Mouse (Mus musculus) myocyte (in vitro differentiated cells): ENCODE measurements around the gene Trpm5. TPM values are rescaled to one million over a fixed set of nuclear protein-coding genes. Genes with fewer than 3 reads are reported as not detected.

ENCODE experiments used
- H3K27me3 ChIP-seq: one replicate; pipeline ENCODE4 v1.6.1; 2011; ENCODE audit not compliant: control insufficient read depth, insufficient read depth, insufficient read length
- H3K36me3 ChIP-seq: one replicate; pipeline ENCODE4 v1.6.1; 2011; ENCODE audit not compliant: control insufficient read depth, insufficient read depth
- H3K4me2 ChIP-seq: one replicate; pipeline ENCODE4 v1.6.1; 2011; ENCODE audit warnings: low read depth, control low read depth
- H3K4me3 ChIP-seq: one replicate; pipeline ENCODE4 v1.5.1; 2011; ENCODE audit warnings: mild to moderate bottlenecking, control low read depth, moderate library complexity
- H3K79me2 ChIP-seq: one replicate; pipeline ENCODE4 v1.6.1; 2011; ENCODE audit not compliant: control insufficient read depth, insufficient read depth
- H3ac ChIP-seq: one replicate; pipeline ENCODE4 v1.6.1; 2011; ENCODE audit not compliant: control insufficient read depth, insufficient read length
- CEBPB ChIP-seq: IDR thresholded peaks from 2 replicates; pipeline ENCODE4 v1.6.1; 2011; ENCODE audit warnings: mild to moderate bottlenecking, moderate library complexity; ENCODE audit not compliant: poor library complexity, insufficient read depth, severe bottlenecking
- E2F4 ChIP-seq: IDR thresholded peaks from one replicate; pipeline ENCODE4 v1.6.1; 2011; ENCODE audit warnings: mild to moderate bottlenecking, control low read depth, moderate library complexity; ENCODE audit not compliant: insufficient read depth
- MAX ChIP-seq: IDR thresholded peaks from one replicate; pipeline ENCODE4 v1.6.1; 2011; ENCODE audit warnings: low read depth, mild to moderate bottlenecking, control low read depth
- MYOD1 ChIP-seq, 3 experiments: IDR thresholded peaks; one replicate each; pipeline ENCODE4 v1.6.1; 2011; ENCODE audit warnings: control low read depth in 2 of 3, low read depth in 2 of 3, mild to moderate bottlenecking in 2 of 3, moderate library complexity in 1 of 3; ENCODE audit not compliant: insufficient read length in 2 of 3, control insufficient read depth in 1 of 3
- MYOG ChIP-seq, 3 experiments: IDR thresholded peaks; one replicate each; pipeline ENCODE4 v1.6.1; 2011; ENCODE audit warnings: control low read depth in 2 of 3, low read depth in 2 of 3, mild to moderate bottlenecking in 2 of 3; ENCODE audit not compliant: insufficient read length in 2 of 3, control insufficient read depth in 1 of 3, insufficient read depth in 1 of 3
- POLR2A ChIP-seq: IDR thresholded peaks from one replicate; pipeline ENCODE4 v1.6.1; 2011; ENCODE audit warnings: low read depth, mild to moderate bottlenecking, control low read depth, moderate library complexity; ENCODE audit not compliant: insufficient read length
- POLR2AphosphoS2 ChIP-seq: IDR thresholded peaks from one replicate; pipeline ENCODE4 v1.6.1; 2011; ENCODE audit warnings: low read depth, control low read depth; ENCODE audit not compliant: insufficient read length
- REST ChIP-seq: IDR thresholded peaks from one replicate; pipeline ENCODE4 v1.6.1; 2011; ENCODE audit warnings: mild to moderate bottlenecking, control low read depth, moderate library complexity; ENCODE audit not compliant: insufficient read depth, insufficient read length
- SRF ChIP-seq: IDR thresholded peaks from one replicate; pipeline ENCODE4 v1.6.1; 2011; ENCODE audit warnings: low read depth; ENCODE audit not compliant: control insufficient read depth, insufficient read length
- TCF12 ChIP-seq: IDR thresholded peaks from one replicate; pipeline ENCODE4 v1.6.1; 2011; ENCODE audit warnings: mild to moderate bottlenecking, control low read depth; ENCODE audit not compliant: poor library complexity, insufficient read depth, severe bottlenecking
- TCF3 ChIP-seq: IDR thresholded peaks from one replicate; pipeline ENCODE4 v1.6.1; 2011; ENCODE audit warnings: low read depth, control low read depth; ENCODE audit not compliant: insufficient read length
- USF1 ChIP-seq: IDR thresholded peaks from one replicate; pipeline ENCODE4 v1.6.1; 2011; ENCODE audit warnings: low read depth, mild to moderate bottlenecking, control low read depth, moderate library complexity
- polyA plus RNA-seq: library from polyadenylated mRNA; unstranded; fragments of >200 nt; fragmentation: generic; extraction: Trizol; gene quantifications from one replicate; pipeline ENCODE4 v1.2.1, GENCODE M21; 2012; ENCODE audit warnings: missing spikeins

Gene Trpm5
- polyA plus RNA-seq, 1 experiment, result 6.9 TPM

DNA sequence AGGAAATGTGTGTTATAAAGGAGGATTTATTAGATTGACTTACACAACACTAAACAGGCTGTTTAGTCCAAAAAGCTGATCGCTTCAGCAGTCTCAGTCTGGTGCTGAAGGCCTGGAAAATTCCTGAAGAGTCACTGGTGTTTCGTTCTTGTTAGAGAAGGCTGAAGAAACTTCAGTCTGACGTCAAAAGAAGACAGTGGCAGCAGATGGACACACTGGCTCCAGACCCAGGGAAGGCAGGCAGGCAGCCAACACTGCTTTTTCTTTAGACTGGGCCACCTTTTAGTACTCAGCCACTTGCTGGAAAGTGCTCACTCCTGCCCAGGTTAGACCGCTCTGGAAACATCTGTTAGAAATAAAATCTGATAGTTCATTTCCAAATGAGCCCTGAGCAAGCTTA is 60.9 kb downstream of the Trpm5 start:
- no peaks in the 10 kb centered on the region for H3K27me3 ChIP-seq
- no peak for TF ChIP-seq POLR2A
- TF ChIP-seq TCF12, result no peak
- TF ChIP-seq REST, result no peak
- no peak for TF ChIP-seq MYOG (IDR thresholded peaks at IDR 0.05; ENCODE audit: control insufficient read depth in 1 of 3, insufficient read depth in 1 of 3, insufficient read length in 2 of 3, low read depth in 2 of 3)
- no peaks in the 10 kb centered on the region for H3K79me2 ChIP-seq
- H3K4me2 ChIP-seq, result no peak overlapping the region
- H3K36me3 ChIP-seq, result no peaks in the 10 kb centered on the region
- H3ac ChIP-seq, result no peak overlapping the region
- H3K4me3 ChIP-seq, result no peak overlapping the region

- TF ChIP-seq MYOG (IDR thresholded peaks at IDR 0.05; ENCODE audit: control insufficient read depth in 1 of 3, insufficient read depth in 1 of 3, insufficient read length in 2 of 3, low read depth in 2 of 3) (no peak), POLR2A (no peak), MYOD1 (IDR thresholded peaks at IDR 0.05; ENCODE audit: control insufficient read depth in 1 of 3, insufficient read length in 2 of 3, low read depth in 2 of 3) (no peak), MAX (no peak), POLR2AphosphoS2 (no peak), USF1 (no peak), CEBPB (no peak), TCF12 (no peak), TCF3 (no peak), E2F4 (no peak), SRF (no peak)
- Histone ChIP-seq H3K36me3 (no peaks in the 10 kb centered on the region), H3K27me3 (no peaks in the 10 kb centered on the region), H3ac (no peak overlapping the region), H3K79me2 (no peaks in the 10 kb centered on the region), H3K4me2 (no peak overlapping the region), H3K4me3 (no peak overlapping the region)
These were observed 62.6 kb downstream of the Trpm5 start for GRCm38 (mm10) chr7:143031816-143032215.

DNA sequence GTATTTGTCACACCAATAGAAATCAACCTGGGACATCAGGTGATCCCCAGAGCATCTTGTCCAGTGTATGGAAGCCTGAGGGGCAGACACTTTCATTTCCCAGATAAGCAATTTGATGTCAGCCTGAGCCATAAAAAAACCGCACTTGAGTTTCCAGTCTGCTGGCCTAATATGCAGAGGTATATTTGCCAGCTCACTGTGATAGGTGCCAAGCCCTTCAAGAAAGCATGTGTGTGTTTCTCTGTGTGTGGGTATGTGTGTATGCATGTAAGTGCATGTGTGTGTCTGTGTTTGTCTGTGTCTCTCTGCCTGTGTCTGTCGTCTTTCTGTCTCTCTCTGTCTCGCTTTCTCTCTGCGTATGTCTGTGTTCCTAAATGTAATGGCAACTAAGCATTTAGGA is 67.2 kb downstream of the Trpm5 start:
- H3K4me3 ChIP-seq, result no peak overlapping the region
- no peaks in the 10 kb centered on the region for H3K79me2 ChIP-seq
- H3K4me2 ChIP-seq, result no peak overlapping the region
- no peaks in the 10 kb centered on the region for H3K36me3 ChIP-seq
- H3K27me3 ChIP-seq, result no peaks in the 10 kb centered on the region
- H3ac ChIP-seq, result no peak overlapping the region
- no peak for TF ChIP-seq MYOG (IDR thresholded peaks at IDR 0.05; ENCODE audit: control insufficient read depth in 1 of 3, insufficient read depth in 1 of 3, insufficient read length in 2 of 3, low read depth in 2 of 3)
- TF ChIP-seq POLR2AphosphoS2, result no peak
- TF ChIP-seq SRF, result no peak
- TF ChIP-seq TCF12, result no peak
- TF ChIP-seq REST, result no peak
- no peak for TF ChIP-seq E2F4
- TF ChIP-seq POLR2A, result no peak
- TF ChIP-seq TCF3, result no peak
- no peak for TF ChIP-seq MYOD1 (IDR thresholded peaks at IDR 0.05; ENCODE audit: control insufficient read depth in 1 of 3, insufficient read length in 2 of 3, low read depth in 2 of 3)

DNA sequence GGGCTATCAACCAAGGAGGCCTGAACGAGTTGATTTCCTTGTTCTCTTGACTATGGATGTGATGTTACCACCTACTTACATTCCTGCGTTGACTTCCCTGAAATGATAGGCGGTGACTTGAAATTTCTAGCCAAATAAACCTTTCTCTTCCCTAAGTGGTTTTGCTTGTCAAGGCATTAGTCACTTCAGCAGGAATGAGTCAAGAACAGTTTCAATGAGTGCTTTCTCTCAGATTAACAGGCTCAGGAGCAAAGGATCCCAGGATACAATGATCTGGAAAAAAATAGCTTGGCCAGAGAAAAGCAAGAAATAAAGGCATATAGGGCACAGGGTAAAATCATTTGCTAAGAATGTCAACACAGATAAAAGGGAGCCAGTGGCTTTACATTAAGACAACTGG is 68.9 kb downstream of the Trpm5 start:
- Histone ChIP-seq H3K79me2 (no peaks in the 10 kb centered on the region), H3K27me3 (no peaks in the 10 kb centered on the region), H3K4me2 (no peak overlapping the region), H3K36me3 (no peaks in the 10 kb centered on the region), H3ac (no peak overlapping the region), H3K4me3 (no peak overlapping the region)
- TF ChIP-seq POLR2AphosphoS2, result no peak
- no peak for TF ChIP-seq SRF
- TF ChIP-seq MYOD1 (IDR thresholded peaks at IDR 0.05; ENCODE audit: control insufficient read depth in 1 of 3, insufficient read length in 2 of 3, low read depth in 2 of 3), result no peak
- TF ChIP-seq POLR2A, result no peak
- no peak for TF ChIP-seq REST

- Histone ChIP-seq H3K36me3 (no peaks in the 10 kb centered on the region), H3K4me2 (no peak overlapping the region), H3ac (no peak overlapping the region), H3K4me3 (no peak overlapping the region), H3K27me3 (no peaks in the 10 kb centered on the region), H3K79me2 (no peaks in the 10 kb centered on the region)
- TF ChIP-seq POLR2A (no peak), USF1 (no peak), SRF (no peak), MYOG (IDR thresholded peaks at IDR 0.05; ENCODE audit: control insufficient read depth in 1 of 3, insufficient read depth in 1 of 3, insufficient read length in 2 of 3, low read depth in 2 of 3) (no peak), TCF3 (no peak), POLR2AphosphoS2 (no peak), MAX (no peak), REST (no peak), CEBPB (no peak), TCF12 (no peak), E2F4 (no peak), MYOD1 (IDR thresholded peaks at IDR 0.05; ENCODE audit: control insufficient read depth in 1 of 3, insufficient read length in 2 of 3, low read depth in 2 of 3) (no peak)
These were observed 70.1 kb downstream of the Trpm5 start for GRCm38 (mm10) chr7:143024293-143024692.
